Mouse (Mus musculus): Measurements from ENCODE around the gene Olfr780. TPM values are rescaled to one million over a fixed set of nuclear protein-coding genes. Genes with fewer than 3 reads are reported as not detected.

Gene Olfr780
- not detected for polyA plus RNA-seq (2014; fragmentation: Illumina TruSeq; extraction: RNeasy Lipid Tissue Mini Kit (QIAGEN cat#74804); ENCODE audit: low read depth, low replicate concordance)

DNA sequence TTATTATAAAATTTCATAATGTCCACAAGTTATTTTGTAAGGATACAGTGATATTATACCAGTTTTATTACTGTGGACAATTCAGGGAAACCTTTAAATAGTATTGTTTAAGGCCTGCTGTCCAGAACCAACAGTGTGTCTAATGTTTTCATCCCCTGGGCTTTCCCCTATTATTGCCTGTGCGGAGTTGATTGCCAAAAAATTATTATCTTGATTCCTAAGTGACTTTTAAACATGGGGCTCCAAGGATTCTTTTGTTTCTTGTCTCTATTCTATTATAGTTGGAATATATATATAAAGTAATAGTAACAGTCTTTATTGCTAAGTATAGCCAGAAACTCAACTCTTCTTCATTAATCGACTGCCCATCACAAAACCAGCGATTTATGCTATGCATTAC, at the start of gene Olfr780:
Gene Olfr780, plus strand, starts transcription at position 301 of the 400 bp plus-strand sequence.

GRCm38 (mm10) chr10:129271081-129271535, 46.8 kb upstream of the Olfr780 start, which contains the start of gene Olfr777:
Olfr777 (minus strand) TSS chr10:129271485.

GRCm38 (mm10) chr10:129328554-129328953, 10.6 kb downstream of the Olfr780 start, which contains the start of gene Olfr781:
Olfr781 (plus strand) TSS chr10:129328854.

GRCm38 (mm10) chr10:129348550-129348949, 30.6 kb downstream of the Olfr780 start, which contains the start of gene Olfr782:
Olfr782 (plus strand) TSS chr10:129348850.

Other genes with a start within 250 kb of the Olfr780 start
- gene Olfr766-ps1, start 249.1 kb upstream of the Olfr780 start, polyA plus RNA-seq (2014; fragmentation: Illumina TruSeq; extraction: RNeasy Lipid Tissue Mini Kit (QIAGEN cat#74804); ENCODE audit: low read depth, low replicate concordance) = not detected
- gene Olfr767, start 235.2 kb upstream of the Olfr780 start, polyA plus RNA-seq (2014; fragmentation: Illumina TruSeq; extraction: RNeasy Lipid Tissue Mini Kit (QIAGEN cat#74804); ENCODE audit: low read depth, low replicate concordance) = not detected
- not detected for gene Olfr768, start 218.7 kb upstream of the Olfr780 start, polyA plus RNA-seq (2014; fragmentation: Illumina TruSeq; extraction: RNeasy Lipid Tissue Mini Kit (QIAGEN cat#74804); ENCODE audit: low read depth, low replicate concordance)
- gene Olfr769, start 200.3 kb upstream of the Olfr780 start, polyA plus RNA-seq (2014; fragmentation: Illumina TruSeq; extraction: RNeasy Lipid Tissue Mini Kit (QIAGEN cat#74804); ENCODE audit: low read depth, low replicate concordance) = not detected
- not detected for gene Olfr770, start 179.1 kb upstream of the Olfr780 start, polyA plus RNA-seq (2014; fragmentation: Illumina TruSeq; extraction: RNeasy Lipid Tissue Mini Kit (QIAGEN cat#74804); ENCODE audit: low read depth, low replicate concordance)
- gene Olfr771, start 153.4 kb upstream of the Olfr780 start, polyA plus RNA-seq (2014; fragmentation: Illumina TruSeq; extraction: RNeasy Lipid Tissue Mini Kit (QIAGEN cat#74804); ENCODE audit: low read depth, low replicate concordance) = not detected
- not detected for gene Olfr772, start 140.2 kb upstream of the Olfr780 start, polyA plus RNA-seq (2014; fragmentation: Illumina TruSeq; extraction: RNeasy Lipid Tissue Mini Kit (QIAGEN cat#74804); ENCODE audit: low read depth, low replicate concordance)
- not detected for gene Olfr773, start 130.7 kb upstream of the Olfr780 start, polyA plus RNA-seq (2014; fragmentation: Illumina TruSeq; extraction: RNeasy Lipid Tissue Mini Kit (QIAGEN cat#74804); ENCODE audit: low read depth, low replicate concordance)
- not detected for gene Olfr774, start 81.9 kb upstream of the Olfr780 start, polyA plus RNA-seq (2014; fragmentation: Illumina TruSeq; extraction: RNeasy Lipid Tissue Mini Kit (QIAGEN cat#74804); ENCODE audit: low read depth, low replicate concordance)
- not detected for gene Olfr775, start 69.7 kb upstream of the Olfr780 start, polyA plus RNA-seq (2014; fragmentation: Illumina TruSeq; extraction: RNeasy Lipid Tissue Mini Kit (QIAGEN cat#74804); ENCODE audit: low read depth, low replicate concordance)
- gene Olfr776, start 59.0 kb upstream of the Olfr780 start, polyA plus RNA-seq (2014; fragmentation: Illumina TruSeq; extraction: RNeasy Lipid Tissue Mini Kit (QIAGEN cat#74804); ENCODE audit: low read depth, low replicate concordance) = not detected
- not detected for gene Olfr777, start 46.6 kb upstream of the Olfr780 start, polyA plus RNA-seq (2014; fragmentation: Illumina TruSeq; extraction: RNeasy Lipid Tissue Mini Kit (QIAGEN cat#74804); ENCODE audit: low read depth, low replicate concordance)
- gene Olfr781, start 10.7 kb downstream of the Olfr780 start, polyA plus RNA-seq (2014; fragmentation: Illumina TruSeq; extraction: RNeasy Lipid Tissue Mini Kit (QIAGEN cat#74804); ENCODE audit: low read depth, low replicate concordance) = not detected
- not detected for gene Olfr782, start 30.7 kb downstream of the Olfr780 start, polyA plus RNA-seq (2014; fragmentation: Illumina TruSeq; extraction: RNeasy Lipid Tissue Mini Kit (QIAGEN cat#74804); ENCODE audit: low read depth, low replicate concordance)
- gene Olfr784, start 66.0 kb downstream of the Olfr780 start, polyA plus RNA-seq (2014; fragmentation: Illumina TruSeq; extraction: RNeasy Lipid Tissue Mini Kit (QIAGEN cat#74804); ENCODE audit: low read depth, low replicate concordance) = not detected
- not detected for gene Olfr785, start 87.3 kb downstream of the Olfr780 start, polyA plus RNA-seq (2014; fragmentation: Illumina TruSeq; extraction: RNeasy Lipid Tissue Mini Kit (QIAGEN cat#74804); ENCODE audit: low read depth, low replicate concordance)
- not detected for gene Olfr786, start 109.2 kb downstream of the Olfr780 start, polyA plus RNA-seq (2014; fragmentation: Illumina TruSeq; extraction: RNeasy Lipid Tissue Mini Kit (QIAGEN cat#74804); ENCODE audit: low read depth, low replicate concordance)
- gene Olfr787, start 143.7 kb downstream of the Olfr780 start, polyA plus RNA-seq (2014; fragmentation: Illumina TruSeq; extraction: RNeasy Lipid Tissue Mini Kit (QIAGEN cat#74804); ENCODE audit: low read depth, low replicate concordance) = not detected
- not detected for gene Olfr788, start 152.9 kb downstream of the Olfr780 start, polyA plus RNA-seq (2014; fragmentation: Illumina TruSeq; extraction: RNeasy Lipid Tissue Mini Kit (QIAGEN cat#74804); ENCODE audit: low read depth, low replicate concordance)
- gene Olfr789, start 166.6 kb downstream of the Olfr780 start, polyA plus RNA-seq (2014; fragmentation: Illumina TruSeq; extraction: RNeasy Lipid Tissue Mini Kit (QIAGEN cat#74804); ENCODE audit: low read depth, low replicate concordance) = not detected
- not detected for gene Olfr790, start 180.4 kb downstream of the Olfr780 start, polyA plus RNA-seq (2014; fragmentation: Illumina TruSeq; extraction: RNeasy Lipid Tissue Mini Kit (QIAGEN cat#74804); ENCODE audit: low read depth, low replicate concordance)
- not detected for gene Olfr791, start 203.7 kb downstream of the Olfr780 start, polyA plus RNA-seq (2014; fragmentation: Illumina TruSeq; extraction: RNeasy Lipid Tissue Mini Kit (QIAGEN cat#74804); ENCODE audit: low read depth, low replicate concordance)
- not detected for gene Olfr792, start 221.0 kb downstream of the Olfr780 start, polyA plus RNA-seq (2014; fragmentation: Illumina TruSeq; extraction: RNeasy Lipid Tissue Mini Kit (QIAGEN cat#74804); ENCODE audit: low read depth, low replicate concordance)
- not detected for gene Olfr794, start 249.5 kb downstream of the Olfr780 start, polyA plus RNA-seq (2014; fragmentation: Illumina TruSeq; extraction: RNeasy Lipid Tissue Mini Kit (QIAGEN cat#74804); ENCODE audit: low read depth, low replicate concordance)